Mouse (Mus musculus) layer of hippocampus, adult 9-10 months (tissue): ENCODE data around the gene Slco2b1.

Experiments used
- DNase-seq: peaks from one replicate; pipeline ENCODE4 v3.0.0; 2022; ENCODE audit warnings: low spot score

Slco2b1 gene

DNA sequence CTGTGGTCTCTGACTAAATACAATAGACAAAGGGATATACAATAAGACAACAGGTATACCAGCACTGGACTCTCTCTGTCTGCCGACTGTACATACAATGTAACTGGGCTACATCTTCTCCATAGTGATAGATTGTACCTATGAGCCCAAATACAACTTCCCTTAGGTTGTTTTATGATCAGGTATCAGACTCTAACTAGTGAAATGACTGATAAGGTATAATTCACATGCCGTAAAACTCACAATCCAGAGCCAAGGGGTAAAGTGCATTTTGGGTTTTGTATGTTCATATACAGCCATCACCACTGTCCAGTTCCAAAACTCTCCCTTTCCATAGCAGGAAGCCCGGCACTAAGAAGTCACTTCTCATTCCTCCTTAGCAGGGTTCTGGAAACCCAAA lies 17.8 kb downstream of the Slco2b1 start:
- DNase-seq, result no peak

- DNase-seq, result no peak
Observed at GRCm38 (mm10) chr7:99692396-99692795, 18.7 kb downstream of the Slco2b1 start.

DNA sequence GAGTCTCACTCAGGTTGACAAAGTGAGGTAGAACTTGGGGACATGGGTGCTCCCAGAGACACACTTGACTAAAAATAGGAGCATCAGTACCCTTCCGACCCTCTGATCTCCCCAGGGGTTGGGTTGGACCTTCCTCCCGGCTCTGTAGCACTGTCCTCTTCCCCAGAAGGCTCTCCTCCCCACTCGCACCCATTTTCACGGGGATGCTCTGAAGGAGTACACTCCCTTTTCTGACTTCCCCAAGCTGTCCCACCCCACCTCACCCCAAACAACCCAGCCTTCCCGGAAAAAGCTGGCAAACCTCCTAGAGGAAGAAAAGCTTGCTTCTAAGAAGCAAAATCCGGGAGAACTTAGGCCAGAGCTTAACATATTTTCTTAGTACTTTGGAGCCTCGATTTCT lies 20.3 kb downstream of the Slco2b1 start:
- DNase-seq, result no peak

DNA sequence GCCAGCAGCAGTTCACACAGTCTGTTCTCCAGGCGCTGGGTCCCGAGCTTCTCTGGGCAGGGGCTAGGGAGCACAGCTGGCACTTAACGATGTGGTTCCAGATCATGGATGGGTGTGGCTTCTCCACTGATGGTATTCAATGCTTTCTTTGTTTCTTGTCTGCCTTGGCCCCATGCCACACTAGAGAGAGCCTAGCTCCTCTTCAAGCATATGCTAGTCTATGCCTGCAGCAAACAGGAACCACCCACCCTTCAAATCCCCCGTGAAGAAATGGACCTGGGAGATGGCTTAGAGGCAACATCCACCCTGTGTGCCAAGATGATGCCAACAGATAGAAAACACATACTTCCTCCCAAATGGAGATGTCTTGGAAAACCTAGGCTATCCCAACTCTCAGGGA lies 27.1 kb downstream of the Slco2b1 start:
- no peak for DNase-seq

- DNase-seq, result no peak
Observed at GRCm38 (mm10) chr7:99680771-99681170, 30.4 kb downstream of the Slco2b1 start.

- DNase-seq, result peak; percentile 35
Observed at GRCm38 (mm10) chr7:99674890-99675289, 36.2 kb downstream of the Slco2b1 start.

- DNase-seq, result no peak
Observed at GRCm38 (mm10) chr7:99674209-99674608, 36.9 kb downstream of the Slco2b1 start.

GRCm38 (mm10) chr7:99673188-99673587 lies 38.0 kb downstream of the Slco2b1 start:
- no peak for DNase-seq

DNA sequence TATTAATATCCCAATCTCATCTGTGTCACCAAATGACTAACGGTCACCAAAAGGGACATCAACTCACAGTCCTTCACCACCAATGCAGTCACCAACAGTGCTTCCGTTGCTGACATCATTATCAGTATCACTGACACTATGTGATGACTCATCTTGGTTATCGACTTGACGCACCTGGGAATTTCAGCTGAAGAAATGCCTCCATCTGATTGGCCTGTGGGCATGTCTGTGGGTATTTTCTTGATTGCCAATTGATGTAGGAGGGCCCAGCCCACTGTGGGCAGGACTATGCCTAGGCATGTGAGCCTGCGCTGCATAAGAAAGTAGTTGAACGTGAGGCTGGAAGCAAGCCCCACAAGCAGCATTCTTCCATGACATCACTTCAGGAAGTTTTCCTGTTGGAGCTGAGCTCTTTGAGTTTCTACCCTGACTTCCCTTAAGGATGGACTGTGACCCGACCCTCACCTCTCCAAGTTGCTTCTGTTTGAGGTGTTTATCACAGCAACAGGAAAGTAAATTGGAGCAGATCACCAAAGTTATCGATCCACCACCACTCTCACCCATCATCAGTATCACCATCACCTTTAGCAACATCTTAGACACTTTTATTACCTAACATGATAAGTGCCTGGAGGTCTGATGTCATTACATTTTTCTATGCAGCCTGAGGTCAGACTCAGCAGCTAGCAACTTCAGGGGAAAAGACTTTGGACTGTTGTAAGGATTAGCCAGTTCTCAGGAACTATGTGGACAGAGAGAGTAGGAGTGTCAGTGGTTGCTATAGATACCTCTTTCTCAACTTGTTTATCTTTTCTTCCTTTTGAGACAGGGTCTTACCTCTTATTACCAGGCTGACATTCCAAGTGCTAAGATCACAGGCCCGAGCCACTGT lies 39.4 kb downstream of the Slco2b1 start:
- no peak for DNase-seq

- DNase-seq, result no peak
Observed at GRCm38 (mm10) chr7:99670915-99671314, 40.2 kb downstream of the Slco2b1 start.

DNA sequence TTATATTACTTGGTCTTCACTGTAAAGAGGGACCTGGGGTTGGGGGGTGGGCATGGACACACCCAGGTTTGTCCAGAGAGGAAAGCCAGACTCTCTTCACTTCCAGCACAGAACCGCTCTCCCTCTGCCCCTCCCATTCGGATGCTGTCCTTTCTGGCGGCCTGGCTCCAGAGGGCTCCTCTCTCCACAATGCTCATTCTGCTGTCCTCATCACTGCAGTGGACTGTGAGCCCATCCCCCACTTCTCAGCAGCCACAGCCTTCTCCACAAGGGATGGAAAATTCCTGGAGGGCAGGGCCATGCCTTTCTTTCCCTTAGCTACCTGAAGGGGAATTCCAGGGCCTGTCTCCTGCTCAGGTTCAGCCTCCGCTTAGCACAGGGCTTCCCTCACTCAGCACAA lies 42.3 kb downstream of the Slco2b1 start:
- DNase-seq, result no peak

GRCm38 (mm10) chr7:99667096-99667495 lies 44.0 kb downstream of the Slco2b1 start:
- no peak for DNase-seq

- DNase-seq, result no peak
Observed at GRCm38 (mm10) chr7:99665731-99666452, 45.2 kb downstream of the Slco2b1 start.

- DNase-seq, result peak; percentile 38
Observed at GRCm38 (mm10) chr7:99664571-99665485, 46.3 kb downstream of the Slco2b1 start.

DNA sequence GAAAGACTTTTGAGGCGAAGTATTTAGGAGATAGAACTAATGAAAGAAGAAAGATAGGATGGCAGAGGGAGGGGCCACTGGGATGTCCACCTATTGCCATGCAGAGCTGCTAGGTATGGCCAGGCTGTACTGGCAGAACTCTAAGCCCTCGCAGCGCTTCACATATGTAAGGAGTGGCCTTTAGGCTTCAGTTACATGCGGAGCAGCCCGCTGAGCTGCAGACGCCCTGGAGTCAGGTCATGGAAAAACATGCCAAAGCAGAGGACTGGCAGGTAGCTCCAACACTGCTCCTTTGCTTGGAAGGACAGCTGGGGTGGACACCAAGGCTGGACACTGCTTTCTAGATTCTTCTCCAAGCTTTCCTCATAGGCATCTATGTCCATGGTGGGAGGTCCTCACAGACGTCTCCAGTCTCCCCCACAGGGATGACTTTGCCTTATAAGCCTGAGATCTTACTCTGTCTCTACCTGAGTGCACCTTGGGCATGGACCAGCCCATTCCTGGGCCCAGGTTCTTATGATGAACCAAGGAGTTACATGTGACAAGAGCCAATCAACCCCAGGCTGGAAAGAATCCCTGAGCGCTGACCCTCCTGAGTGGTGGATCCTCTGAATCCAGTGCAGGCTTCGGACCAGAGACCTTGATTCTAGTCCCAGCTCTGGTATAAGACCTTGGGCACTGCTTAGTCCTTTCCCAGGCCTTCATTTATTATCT lies 47.5 kb downstream of the Slco2b1 start:
- DNase-seq, result no peak

DNA sequence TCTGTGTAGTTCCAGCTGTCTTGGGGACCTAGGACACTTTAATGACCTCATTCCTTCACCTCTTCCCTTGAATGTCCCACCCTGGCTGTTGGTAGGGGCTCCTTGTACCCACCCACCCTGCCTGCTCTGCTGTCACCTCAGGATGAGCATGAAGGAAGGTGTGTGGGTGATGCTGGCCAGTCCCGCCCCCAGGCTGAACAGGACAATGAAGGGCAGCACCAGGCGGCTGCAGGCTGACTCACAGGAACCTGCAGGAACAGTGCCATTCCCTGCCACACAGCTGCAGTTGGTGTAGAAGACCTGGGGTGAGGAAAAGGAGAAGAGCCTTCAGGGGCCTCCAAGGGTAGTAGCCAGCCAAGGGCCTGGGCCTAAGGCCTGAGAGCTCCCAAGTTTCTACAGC lies 48.8 kb downstream of the Slco2b1 start:
- DNase-seq, result no peak

DNA sequence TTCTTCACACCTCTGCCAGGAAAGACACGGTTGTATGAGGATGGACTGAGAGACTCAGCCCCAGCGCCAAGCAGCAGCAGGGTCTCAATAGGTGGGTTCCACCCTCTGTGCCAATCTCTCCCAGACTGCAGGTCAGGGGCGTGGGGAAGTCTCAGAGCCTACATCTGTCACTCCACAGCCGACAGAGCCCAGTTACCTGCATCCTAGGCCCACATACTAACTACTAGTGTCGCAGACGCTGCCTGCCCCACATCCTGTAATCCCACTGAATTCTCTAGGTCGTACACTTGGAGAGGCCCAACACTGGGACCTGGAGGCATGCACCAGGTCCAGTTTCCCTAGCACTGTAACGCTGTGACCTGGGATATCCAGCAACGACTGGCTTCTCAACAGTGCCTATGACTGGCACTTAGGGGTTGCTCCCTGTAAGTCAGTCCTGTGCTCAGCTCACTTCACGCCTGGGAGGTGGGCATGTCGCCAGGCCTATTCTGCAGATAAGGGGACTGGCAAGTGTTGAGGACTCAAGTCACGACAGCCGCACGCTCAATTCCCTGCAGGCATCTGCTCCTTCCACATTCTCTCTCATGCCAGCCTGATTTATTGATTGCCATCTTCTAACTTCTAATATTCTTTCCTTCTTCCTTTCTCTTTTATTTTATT lies 49.4 kb downstream of the Slco2b1 start:
- DNase-seq, result no peak

- no peak for DNase-seq
Observed at GRCm38 (mm10) chr7:99661071-99661470, 50.1 kb downstream of the Slco2b1 start.

GRCm38 (mm10) chr7:99659379-99660029 lies 51.6 kb downstream of the Slco2b1 start:
- DNase-seq, result peak; percentile 73

GRCm38 (mm10) chr7:99654244-99654643 lies 56.9 kb downstream of the Slco2b1 start:
- DNase-seq, result no peak
